Mouse (Mus musculus): ENCODE data around the gene Zfp239.

- no peak for TF ChIP-seq CTCF (IDR thresholded peaks at IDR 0.05; ENCODE audit: borderline replicate concordance, insufficient read depth, low read depth, low read length)
- no peak for TF ChIP-seq POLR2A (IDR thresholded peaks at IDR 0.05; ENCODE audit: borderline replicate concordance, insufficient read depth, low read length)
Measured at GRCm38 (mm10) chr6:117908424-117908900, 46.6 kb downstream of the Zfp239 start.

All from cerebellum, adult 2 months (tissue).